Mouse (Mus musculus): ENCODE measurements at regions not wholly inside any gene's neighbourhood (a gene's known extent, or its start where the extent isn't known, plus 50 kb on each side); places are given as distances from the start of the nearest gene placed in this dataset.

DNA sequence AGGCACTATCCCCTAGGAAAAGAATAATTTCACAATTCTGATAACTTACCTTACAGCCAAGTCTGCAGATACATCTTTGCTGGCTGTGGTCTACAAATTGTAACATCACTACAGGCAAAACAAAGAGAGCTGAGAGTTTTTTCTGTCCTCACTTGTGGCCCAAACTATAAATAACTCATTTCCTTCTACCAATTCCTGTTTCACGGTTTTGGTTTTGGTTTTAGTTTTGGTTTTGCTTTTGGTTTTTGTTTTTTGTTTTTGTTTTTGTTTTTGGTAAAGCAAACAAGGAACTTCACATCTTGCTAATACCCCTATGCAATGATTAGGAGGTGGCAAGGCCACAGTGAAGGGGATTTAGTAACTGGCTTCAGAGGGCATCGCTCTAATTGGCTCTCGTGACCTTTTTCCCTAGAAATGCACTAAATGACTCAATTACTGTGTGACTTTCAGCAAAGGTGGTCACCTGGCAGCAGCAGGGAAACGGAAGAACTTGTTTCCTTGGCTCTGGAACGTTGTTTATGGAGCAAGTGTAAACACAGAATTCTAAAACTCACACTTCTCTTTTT, 53.3 kb upstream of the Fgf16 start:
- Histone ChIP-seq H3K27me3 (ENCODE audit: control insufficient read depth, insufficient read depth, low read length) (no peaks in the 10 kb centered on the region), H3K27ac (replicated peaks; ENCODE audit: low read depth, low read length) (no peak overlapping the region), H3K9ac (ENCODE audit: low read depth, low read length, severe bottlenecking) (no peak overlapping the region), H3K4me3 (replicated peaks; ENCODE audit: low read length) (no peak overlapping the region), H3K4me1 (ENCODE audit: control insufficient read depth, insufficient read depth, low read length) (no peaks in the 10 kb centered on the region; the same call in 1 of the 2 replicates), H3K4me2 (replicated peaks; ENCODE audit: low read depth, low read length, severe bottlenecking) (no peak overlapping the region), H3K36me3 (ENCODE audit: control insufficient read depth, insufficient read depth, low read length) (no peaks in the 10 kb centered on the region), H3K9me3 (ENCODE audit: control insufficient read depth, low read length) (no peaks in the 10 kb centered on the region)
- ATAC-seq (ENCODE audit: low FRiP score, low read depth) (no peak), DNase-seq (ENCODE audit: low spot score) (no peak)
- 44% methylated on average over 5 of the region's 5 CpGs for WGBS
- TF ChIP-seq POLR2A (IDR thresholded peaks at IDR 0.05; ENCODE audit: borderline replicate concordance, extremely low read depth, insufficient read depth, insufficient read length): no peak

Data from limb, embryonic 14.5 days (tissue).